Mouse (Mus musculus): ENCODE data around the gene Casr. TPM values are rescaled to one million over a fixed set of nuclear protein-coding genes. Genes with fewer than 3 reads are reported as not detected.

Gene Casr
- total and polyA plus RNA-seq, 2 experiments from 2014 or later: 0.33 to 1.5 TPM

DNA sequence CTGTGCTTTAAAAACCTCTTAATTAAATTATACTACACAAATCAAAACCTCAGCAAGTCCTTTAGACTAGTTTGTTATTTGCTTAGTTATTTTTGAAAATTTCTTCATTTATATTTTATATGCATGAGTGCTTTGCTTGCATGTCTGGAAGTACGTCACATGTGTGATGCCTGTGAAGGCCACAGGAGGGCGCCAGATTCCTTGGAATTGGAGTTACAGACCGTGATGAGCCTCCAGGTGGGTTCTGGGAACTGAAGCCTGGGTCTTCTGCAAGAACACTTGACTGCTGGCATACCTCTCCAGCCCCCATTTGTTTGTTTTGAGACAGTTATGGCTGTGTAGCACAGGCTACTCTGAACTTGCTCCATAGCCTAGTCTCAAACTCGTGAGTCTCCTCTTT, 93.1 kb downstream of the Casr start:
- Histone ChIP-seq H3K36me3 (ENCODE audit: insufficient read depth, low read length) (no peaks in the 10 kb centered on the region), H3K9me3 (ENCODE audit: low read length) (no peaks in the 10 kb centered on the region), H3K4me3 (ENCODE audit: low read depth, low read length) (no peak overlapping the region), H3K27ac (ENCODE audit: low read depth, low read length) (no peak overlapping the region), H3K27me3 (ENCODE audit: insufficient read depth, low read length) (no peaks in the 10 kb centered on the region), H3K4me1 (ENCODE audit: insufficient read depth, low read length) (no peaks in the 10 kb centered on the region), H3K9ac (replicated peaks; ENCODE audit: low read length, poor library complexity, severe bottlenecking) (no peak overlapping the region), H3K4me2 (ENCODE audit: low read depth, low read length, poor library complexity, severe bottlenecking) (no peak overlapping the region)
- peak; percentile 36 for TF ChIP-seq CTCF (IDR thresholded peaks at IDR 0.05)
- DNase-seq (ENCODE audit: low spot score): no peak
- 74% methylated on average over 4 of the region's 4 CpGs for WGBS
- no peak for ATAC-seq (ENCODE audit: low FRiP score)

DNA sequence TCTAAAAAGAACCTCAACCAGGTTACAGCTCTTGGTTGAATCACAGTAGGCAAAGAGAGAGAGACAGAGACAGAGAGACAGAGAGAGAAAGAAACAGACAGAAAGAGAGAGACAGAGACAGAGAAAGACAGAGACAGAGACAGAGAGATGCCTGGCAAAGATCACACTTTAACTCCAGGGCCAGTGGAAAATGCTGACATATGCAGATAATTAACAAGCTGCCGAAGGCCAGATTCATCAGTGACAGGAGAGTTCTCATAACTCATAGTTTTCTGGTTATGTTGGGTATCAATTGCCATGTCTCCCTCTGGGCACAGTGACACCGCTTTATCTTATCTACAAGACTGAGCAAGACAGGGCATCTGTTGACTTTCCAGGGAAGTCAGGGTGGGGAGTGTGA, 94.0 kb downstream of the Casr start:
- no peak overlapping the region for H3K27ac ChIP-seq (ENCODE audit: low read depth, low read length)
- WGBS: 93% methylated on average over 2 of the region's 2 CpGs
- H3K9ac ChIP-seq (replicated peaks; ENCODE audit: low read length, poor library complexity, severe bottlenecking): no peak overlapping the region
- no peak overlapping the region for H3K4me3 ChIP-seq (ENCODE audit: low read depth, low read length)
- H3K36me3 ChIP-seq (ENCODE audit: insufficient read depth, low read length): no peaks in the 10 kb centered on the region
- no peak overlapping the region for H3K4me2 ChIP-seq (ENCODE audit: low read depth, low read length, poor library complexity, severe bottlenecking)
- ATAC-seq (ENCODE audit: low FRiP score): no peak
- no peaks in the 10 kb centered on the region for H3K4me1 ChIP-seq (ENCODE audit: insufficient read depth, low read length)
- no peak for TF ChIP-seq CTCF (IDR thresholded peaks at IDR 0.05)
- DNase-seq (ENCODE audit: low spot score): no peak
- H3K27me3 ChIP-seq (ENCODE audit: insufficient read depth, low read length): no peaks in the 10 kb centered on the region
- no peaks in the 10 kb centered on the region for H3K9me3 ChIP-seq (ENCODE audit: low read length)

DNA sequence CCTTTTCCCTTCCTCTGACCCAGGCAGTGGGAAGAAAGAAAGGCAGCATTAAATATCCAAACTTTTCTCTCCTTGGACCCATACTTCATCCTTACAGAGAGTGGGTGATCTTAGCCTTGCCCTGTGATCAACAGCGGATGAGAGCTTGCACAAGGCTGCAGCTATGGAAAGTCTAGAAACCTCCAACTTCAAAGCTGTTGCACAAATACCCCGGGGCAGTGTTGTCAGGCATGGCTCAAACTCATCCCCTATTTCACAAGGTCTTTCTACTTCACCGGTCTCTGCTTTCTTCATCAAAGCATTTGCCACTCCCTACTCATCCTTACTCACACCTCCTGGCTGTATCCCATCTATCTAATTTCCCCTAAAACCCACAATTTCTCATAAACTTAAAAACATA, 96.5 kb downstream of the Casr start:
- WGBS: 83% methylated on average over 3 of the region's 3 CpGs
- DNase-seq (ENCODE audit: low spot score): no peak

DNA sequence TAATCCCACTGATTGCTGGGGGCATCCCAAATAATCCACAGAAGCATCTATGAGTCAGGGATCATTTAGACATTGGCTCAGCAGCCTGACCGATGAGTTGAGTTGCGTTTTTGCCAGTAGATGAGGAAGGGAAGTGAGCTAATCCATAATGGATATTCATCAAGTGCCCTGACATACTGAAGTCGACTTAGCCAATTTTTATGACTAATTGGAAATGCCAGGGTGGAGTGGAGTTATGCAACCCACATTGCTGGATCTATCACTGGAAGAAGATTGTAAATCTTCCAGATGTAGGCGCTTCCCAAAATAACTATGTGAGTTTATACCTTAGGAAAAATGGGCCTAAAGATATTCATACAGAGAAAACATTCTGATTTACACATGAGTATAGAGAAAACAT, 97.9 kb downstream of the Casr start:
- Histone ChIP-seq H3K4me3 (ENCODE audit: low read depth, low read length) (no peak overlapping the region), H3K9me3 (ENCODE audit: low read length) (no peaks in the 10 kb centered on the region), H3K9ac (replicated peaks; ENCODE audit: low read length, poor library complexity, severe bottlenecking) (no peak overlapping the region), H3K36me3 (ENCODE audit: insufficient read depth, low read length) (no peaks in the 10 kb centered on the region), H3K27ac (ENCODE audit: low read depth, low read length) (no peak overlapping the region), H3K27me3 (ENCODE audit: insufficient read depth, low read length) (no peaks in the 10 kb centered on the region), H3K4me2 (ENCODE audit: low read depth, low read length, poor library complexity, severe bottlenecking) (no peak overlapping the region), H3K4me1 (ENCODE audit: insufficient read depth, low read length) (no peaks in the 10 kb centered on the region)
- no peak for DNase-seq (ENCODE audit: low spot score)
- ATAC-seq (ENCODE audit: low FRiP score): no peak
- TF ChIP-seq CTCF (IDR thresholded peaks at IDR 0.05): no peak
- 84% methylated on average over 4 of the region's 4 CpGs for WGBS

More for the DNA sequence above, 96.5 kb downstream of the Casr start:
- no peaks in the 10 kb centered on the region for H3K4me1 ChIP-seq (ENCODE audit: insufficient read depth, low read length)
- H3K27ac ChIP-seq (ENCODE audit: low read depth, low read length): no peak overlapping the region
- no peaks in the 10 kb centered on the region for H3K27me3 ChIP-seq (ENCODE audit: insufficient read depth, low read length)
- no peaks in the 10 kb centered on the region for H3K9me3 ChIP-seq (ENCODE audit: low read length)
- no peak overlapping the region for H3K9ac ChIP-seq (replicated peaks; ENCODE audit: low read length, poor library complexity, severe bottlenecking)
- no peak for TF ChIP-seq CTCF (IDR thresholded peaks at IDR 0.05)
- H3K4me2 ChIP-seq (ENCODE audit: low read depth, low read length, poor library complexity, severe bottlenecking): no peak overlapping the region
- H3K36me3 ChIP-seq (ENCODE audit: insufficient read depth, low read length): no peaks in the 10 kb centered on the region
- no peak for ATAC-seq (ENCODE audit: low FRiP score)
- no peak overlapping the region for H3K4me3 ChIP-seq (ENCODE audit: low read depth, low read length)

DNA sequence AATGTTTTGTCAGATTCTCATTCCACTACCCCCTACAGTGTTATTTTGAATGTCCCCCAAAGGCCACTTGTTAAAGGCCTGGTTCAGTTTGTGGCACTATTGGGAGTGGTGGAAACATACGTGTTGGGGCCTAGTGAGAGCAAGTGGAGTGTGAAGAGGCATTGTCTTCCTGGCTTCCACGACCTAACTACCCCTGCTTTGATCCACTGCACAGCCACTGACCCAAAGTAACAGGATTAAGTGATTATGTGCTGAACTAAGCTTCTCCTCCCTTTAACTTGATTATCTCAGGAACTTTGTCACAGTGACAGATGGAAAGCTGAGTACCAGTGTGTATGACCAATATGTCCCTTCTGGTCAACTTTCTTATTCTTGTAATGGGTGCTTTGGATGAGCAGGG, 101.5 kb downstream of the Casr start:
- Histone ChIP-seq H3K4me1 (ENCODE audit: insufficient read depth, low read length) (no peaks in the 10 kb centered on the region), H3K27ac (ENCODE audit: low read depth, low read length) (no peak overlapping the region), H3K9ac (replicated peaks; ENCODE audit: low read length, poor library complexity, severe bottlenecking) (no peak overlapping the region), H3K36me3 (ENCODE audit: insufficient read depth, low read length) (no peaks in the 10 kb centered on the region), H3K27me3 (ENCODE audit: insufficient read depth, low read length) (no peaks in the 10 kb centered on the region), H3K9me3 (ENCODE audit: low read length) (no peaks in the 10 kb centered on the region), H3K4me2 (ENCODE audit: low read depth, low read length, poor library complexity, severe bottlenecking) (no peak overlapping the region), H3K4me3 (ENCODE audit: low read depth, low read length) (no peak overlapping the region)
- ATAC-seq (ENCODE audit: low FRiP score): no peak
- WGBS: 4% methylated on average over 2 of the region's 2 CpGs
- DNase-seq (ENCODE audit: low spot score): peak; percentile 44
- no peak for TF ChIP-seq CTCF (IDR thresholded peaks at IDR 0.05)

DNA sequence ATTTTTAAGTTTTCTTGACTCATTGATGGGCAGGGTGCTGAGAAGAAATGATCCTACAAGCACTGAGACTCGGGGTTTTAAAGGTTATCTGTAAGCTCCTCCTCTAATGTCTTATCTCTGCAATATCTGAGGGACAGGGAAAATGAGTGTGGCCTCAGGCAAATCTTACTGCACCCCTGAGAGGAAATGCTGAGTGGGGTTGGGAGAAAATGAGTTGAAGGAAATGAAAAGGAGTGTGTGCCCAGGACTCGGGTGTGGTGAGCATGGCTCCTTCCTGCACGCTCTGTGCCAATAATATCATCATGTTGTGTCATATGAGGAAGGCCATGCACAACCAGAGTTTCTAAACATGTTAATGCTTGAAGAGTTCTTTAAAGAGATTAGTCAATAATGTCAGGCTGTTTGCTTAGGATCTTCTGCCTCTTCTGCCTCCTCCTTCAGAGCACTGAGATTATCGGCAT, 106.6 kb downstream of the Casr start, which contains the start of gene Stfa3:
Gene Stfa3, minus strand, starts transcription at position 51 of the 461 bp plus-strand sequence.
- Histone ChIP-seq H3K4me1 (ENCODE audit: insufficient read depth, low read length) (no peaks in the 10 kb centered on the region), H3K9me3 (ENCODE audit: low read length) (no peaks in the 10 kb centered on the region), H3K36me3 (ENCODE audit: insufficient read depth, low read length) (no peaks in the 10 kb centered on the region), H3K4me3 (ENCODE audit: low read depth, low read length) (no peak within 1 kb of the TSS), H3K27ac (ENCODE audit: low read depth, low read length) (no peak within 1 kb of the TSS), H3K27me3 (ENCODE audit: insufficient read depth, low read length) (no peaks in the 10 kb centered on the region), H3K4me2 (ENCODE audit: low read depth, low read length, poor library complexity, severe bottlenecking) (no peak within 1 kb of the TSS), H3K9ac (replicated peaks; ENCODE audit: low read length, poor library complexity, severe bottlenecking) (no peak within 1 kb of the TSS)
- WGBS: 92% methylated on average over 4 of the region's 4 CpGs
- DNase-seq (ENCODE audit: low spot score): no peak
- TF ChIP-seq CTCF (IDR thresholded peaks at IDR 0.05): no peak
- no peak for ATAC-seq (ENCODE audit: low FRiP score)

Other genes starting within 250 kb of the Casr start
- gene BC117090, start 227.8 kb downstream of the Casr start, total RNA-seq (2014; rRNA removed): not detected in 2 replicates
- gene BC117090, start 227.8 kb downstream of the Casr start, polyA plus RNA-seq (2015; fragmentation: Nextera tagmentation; extraction: Ambion mirVana): not detected in 2 replicates
- gene BC100530, start 194.4 kb downstream of the Casr start, total RNA-seq (2014; rRNA removed): 1.5 and 11.5 TPM in 2 replicates
- 0.38 and 0.59 TPM in 2 replicates for gene BC100530, start 194.4 kb downstream of the Casr start, polyA plus RNA-seq (2015; fragmentation: Nextera tagmentation; extraction: Ambion mirVana)
- gene Stfa2, start 153.7 kb downstream of the Casr start, total RNA-seq (2014; rRNA removed): not detected in 2 replicates
- 0.40 and 0.75 TPM in 2 replicates for gene Stfa2, start 153.7 kb downstream of the Casr start, polyA plus RNA-seq (2015; fragmentation: Nextera tagmentation; extraction: Ambion mirVana)
- 9.9 TPM in 1 of 2 replicates, not detected in the other for gene Stfa3, start 106.7 kb downstream of the Casr start, total RNA-seq (2014; rRNA removed)
- gene Stfa3, start 106.7 kb downstream of the Casr start, polyA plus RNA-seq (2015; fragmentation: Nextera tagmentation; extraction: Ambion mirVana): not detected in 2 replicates
- gene Cd86, start 103.9 kb upstream of the Casr start, total RNA-seq (2014; rRNA removed): 1.7 and 3.0 TPM in 2 replicates
- 1.9 and 2.3 TPM in 2 replicates for gene Cd86, start 103.9 kb upstream of the Casr start, polyA plus RNA-seq (2015; fragmentation: Nextera tagmentation; extraction: Ambion mirVana)
- gene Ildr1, start 131.8 kb upstream of the Casr start, total RNA-seq (2014; rRNA removed): 0.52 and 0.93 TPM in 2 replicates
- 1.1 and 1.2 TPM in 2 replicates for gene Ildr1, start 131.8 kb upstream of the Casr start, polyA plus RNA-seq (2015; fragmentation: Nextera tagmentation; extraction: Ambion mirVana)
- 21.1 and 24.8 TPM in 2 replicates for gene Slc15a2, start 222.8 kb upstream of the Casr start, total RNA-seq (2014; rRNA removed)
- 19.7 and 23.8 TPM in 2 replicates for gene Slc15a2, start 222.8 kb upstream of the Casr start, polyA plus RNA-seq (2015; fragmentation: Nextera tagmentation; extraction: Ambion mirVana)